Mouse (Mus musculus): ENCODE results near the gene Vpreb1. TPM values are rescaled to one million over a fixed set of nuclear protein-coding genes. Genes with fewer than 3 reads are reported as not detected.

Gene Vpreb1
- polyA plus RNA-seq (2017; shearing (Covaris generic)): under 1 TPM; 0.37 to 0.86 TPM

GRCm38 (mm10) chr16:16870617-16871331 lies at the start of gene Vpreb1, which contains the start of gene Top3b:
Gene Vpreb1, minus strand, starts transcription at chr16:16870843.
Gene Top3b, plus strand, starts transcription at chr16:16870736.

GRCm38 (mm10) chr16:16896382-16897055 lies 25.9 kb upstream of the Vpreb1 start, which contains the start of gene Ppm1f:
Gene Ppm1f, plus strand, starts transcription at chr16:16896469.

GRCm38 (mm10) chr16:16863978-16864377 lies 6.7 kb downstream of the Vpreb1 start, which contains the start of gene Igll1:
Gene Igll1, minus strand, starts transcription at chr16:16863985.

GRCm38 (mm10) chr16:16828757-16829615 lies 41.7 kb downstream of the Vpreb1 start, which contains the start of gene Spag6l:
Gene Spag6l, minus strand, starts transcription at chr16:16829456.

Other genes with a start within 250 kb of the Vpreb1 start
- not detected for gene Olfr19, start 194.4 kb downstream of the Vpreb1 start, polyA plus RNA-seq (2017; shearing (Covaris generic))
- gene Spag6l, start 41.4 kb downstream of the Vpreb1 start, polyA plus RNA-seq (2017; shearing (Covaris generic)): under 1 TPM; 0.16 to 0.26 TPM
- gene Igll1, start 6.9 kb downstream of the Vpreb1 start, polyA plus RNA-seq (2017; shearing (Covaris generic)): under 1 TPM in 1 of 2 experiments, not detected in 1; 0.16 TPM
- gene Top3b, start 107 bp downstream of the Vpreb1 start, polyA plus RNA-seq (2017; shearing (Covaris generic)): 10 to 100 TPM; 77.2 to 78.6 TPM
- gene Ppm1f, start 25.6 kb upstream of the Vpreb1 start, polyA plus RNA-seq (2017; shearing (Covaris generic)): 10 to 100 TPM; 13.3 to 14.9 TPM
- 100 to 1,000 TPM; 209 to 224 TPM for gene Mapk1, start 112.5 kb upstream of the Vpreb1 start, polyA plus RNA-seq (2017; shearing (Covaris generic))
- 1 to 10 TPM; 3.9 to 4.4 TPM for gene Ypel1, start 198.9 kb upstream of the Vpreb1 start, polyA plus RNA-seq (2017; shearing (Covaris generic))
- 100 to 1,000 TPM; 211 to 228 TPM for gene Ppil2, start 240.4 kb upstream of the Vpreb1 start, polyA plus RNA-seq (2017; shearing (Covaris generic))

Measured in activated CD4-positive, CD25-positive, alpha-beta regulatory T cell (primary cell).